Mouse (Mus musculus): ENCODE data around the gene Fam155a. TPM values are rescaled to one million over a fixed set of nuclear protein-coding genes. Genes with fewer than 3 reads are reported as not detected.

The Fam155a gene
- polyA plus RNA-seq, 1 experiment from 2014 or later = 0.16 TPM

- no peak overlapping the region for H3K27ac ChIP-seq
- H3K4me2 ChIP-seq = no peak overlapping the region
- 74% methylated on average over 9 of the region's 9 CpGs for WGBS (ENCODE audit: insufficient replicate concordance)
- H3K27me3 ChIP-seq = no peaks in the 10 kb centered on the region
- no peak overlapping the region for H3K9ac ChIP-seq
- no peak for ATAC-seq (ENCODE audit: low read depth)
- H3K36me3 ChIP-seq = no peaks in the 10 kb centered on the region
- no peaks in the 10 kb centered on the region for H3K9me3 ChIP-seq (replicated peaks)
- H3K4me1 ChIP-seq (replicated peaks) = no peaks in the 10 kb centered on the region
- H3K4me3 ChIP-seq (replicated peaks) = no peak overlapping the region
- no peak for DNase-seq
Measured at GRCm38 (mm10) chr8:9342593-9342992, 428.4 kb downstream of the Fam155a start.

GRCm38 (mm10) chr8:9337905-9338304 is 433.1 kb downstream of the Fam155a start:
- DNase-seq (no peak), ATAC-seq (ENCODE audit: low read depth) (no peak)
- Histone ChIP-seq H3K9ac (no peak overlapping the region), H3K27me3 (no peaks in the 10 kb centered on the region), H3K27ac (no peak overlapping the region), H3K4me1 (replicated peaks) (no peaks in the 10 kb centered on the region), H3K36me3 (no peaks in the 10 kb centered on the region), H3K9me3 (replicated peaks) (no peaks in the 10 kb centered on the region), H3K4me2 (no peak overlapping the region), H3K4me3 (replicated peaks) (no peak overlapping the region)
- WGBS (ENCODE audit: insufficient replicate concordance) = 74% methylated on average over 8 of the region's 8 CpGs

GRCm38 (mm10) chr8:9335933-9336303 is 435.0 kb downstream of the Fam155a start:
- H3K9ac ChIP-seq = no peak overlapping the region
- H3K27me3 ChIP-seq = no peaks in the 10 kb centered on the region
- H3K4me2 ChIP-seq = no peak overlapping the region
- no peaks in the 10 kb centered on the region for H3K9me3 ChIP-seq (replicated peaks)
- ATAC-seq (ENCODE audit: low read depth) (no peak), DNase-seq (no peak)
- 64% methylated on average over 6 of the region's 6 CpGs for WGBS (ENCODE audit: insufficient replicate concordance)
- H3K36me3 ChIP-seq = no peaks in the 10 kb centered on the region
- no peak overlapping the region for H3K27ac ChIP-seq
- H3K4me1 ChIP-seq (replicated peaks) = no peaks in the 10 kb centered on the region
- no peak overlapping the region for H3K4me3 ChIP-seq (replicated peaks)

DNA sequence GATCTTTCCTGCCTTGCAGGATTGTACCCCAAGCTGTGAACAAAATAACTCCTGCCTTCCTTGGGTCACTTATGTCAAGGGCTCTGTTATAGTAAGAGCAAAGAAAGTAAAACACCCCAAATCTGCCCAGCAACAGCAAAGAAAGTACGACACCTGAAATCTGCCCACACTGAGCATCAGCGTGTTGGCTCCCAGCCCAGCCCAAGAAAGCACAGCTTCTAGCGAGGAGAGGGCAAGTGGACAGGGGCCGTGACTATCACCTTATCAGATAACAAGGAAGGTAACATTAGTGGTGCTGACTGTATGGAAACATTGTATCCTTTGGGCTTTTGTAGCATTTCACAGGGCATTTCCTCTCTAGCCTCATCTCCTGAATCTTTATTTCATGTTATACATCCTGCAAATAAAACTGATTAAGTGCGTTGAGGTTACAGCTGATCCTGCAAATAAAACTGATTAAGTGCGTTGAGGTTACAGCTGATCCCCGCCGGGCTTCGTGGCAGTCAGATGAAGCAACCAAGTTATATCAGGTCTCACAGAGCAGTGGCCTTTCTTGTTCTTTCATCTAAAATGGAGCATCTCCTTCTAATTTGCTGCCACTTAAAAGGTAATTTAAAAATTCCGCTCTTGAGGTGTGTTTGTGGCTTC is 435.6 kb downstream of the Fam155a start:
- no peak for DNase-seq
- Histone ChIP-seq H3K4me1 (replicated peaks) (no peaks in the 10 kb centered on the region), H3K4me2 (no peak overlapping the region), H3K9ac (no peak overlapping the region), H3K36me3 (no peaks in the 10 kb centered on the region), H3K9me3 (replicated peaks) (no peaks in the 10 kb centered on the region), H3K27ac (no peak overlapping the region), H3K4me3 (replicated peaks) (no peak overlapping the region), H3K27me3 (no peaks in the 10 kb centered on the region)
- ATAC-seq (ENCODE audit: low read depth) = no peak
- 71% methylated on average over 10 of the region's 10 CpGs for WGBS (ENCODE audit: insufficient replicate concordance)

DNA sequence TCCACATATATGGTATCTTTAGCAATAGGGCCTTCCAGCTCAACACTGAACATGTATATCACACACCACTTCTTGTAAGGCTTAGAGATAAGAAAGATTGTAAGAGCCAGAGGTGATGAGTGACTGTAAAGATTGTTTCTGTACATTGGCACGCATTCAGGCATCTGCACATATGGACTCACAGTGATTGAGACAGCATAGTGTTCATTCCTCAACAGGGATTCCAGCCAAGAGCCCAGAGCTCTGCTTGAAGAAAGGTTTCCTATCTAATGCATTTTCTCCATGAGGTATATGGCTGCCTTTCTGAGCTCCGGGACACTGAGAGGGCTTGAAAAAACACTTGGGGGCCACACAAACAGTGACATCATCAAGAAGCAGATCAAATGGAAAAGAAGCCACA is 438.2 kb downstream of the Fam155a start:
- no peak overlapping the region for H3K4me2 ChIP-seq
- no peak overlapping the region for H3K9ac ChIP-seq
- ATAC-seq (ENCODE audit: low read depth) (no peak), DNase-seq (no peak)
- WGBS (ENCODE audit: insufficient replicate concordance) = 72% methylated on average over 2 of the region's 2 CpGs
- H3K9me3 ChIP-seq (replicated peaks) = no peaks in the 10 kb centered on the region
- no peaks in the 10 kb centered on the region for H3K27me3 ChIP-seq
- H3K4me1 ChIP-seq (replicated peaks) = no peaks in the 10 kb centered on the region
- H3K4me3 ChIP-seq (replicated peaks) = no peak overlapping the region
- no peaks in the 10 kb centered on the region for H3K36me3 ChIP-seq
- H3K27ac ChIP-seq = no peak overlapping the region

DNA sequence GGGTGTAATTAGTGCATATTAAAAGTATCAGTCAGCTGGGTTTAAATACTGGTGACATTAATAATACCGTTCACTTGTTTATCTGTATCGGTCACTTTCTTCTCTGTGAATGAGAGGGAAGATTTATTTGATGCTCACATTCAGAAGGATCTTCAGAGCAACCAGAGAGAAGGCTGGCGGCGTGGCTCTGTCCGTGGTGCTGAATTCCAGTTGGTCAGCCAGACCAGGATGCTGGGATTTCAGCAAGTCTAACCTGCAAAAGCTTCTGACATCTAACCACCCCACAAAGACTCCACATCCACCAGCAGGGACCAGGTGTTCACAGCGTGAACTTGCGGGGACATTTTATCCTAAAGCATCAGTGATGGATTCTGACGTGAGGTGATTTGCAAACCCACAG is 461.5 kb downstream of the Fam155a start:
- Histone ChIP-seq H3K4me1 (replicated peaks) (no peaks in the 10 kb centered on the region), H3K9ac (no peak overlapping the region), H3K9me3 (replicated peaks) (no peaks in the 10 kb centered on the region), H3K4me3 (replicated peaks) (no peak overlapping the region), H3K27ac (no peak overlapping the region), H3K36me3 (no peaks in the 10 kb centered on the region), H3K4me2 (no peak overlapping the region), H3K27me3 (no peaks in the 10 kb centered on the region)
- 27% methylated on average over 8 of the region's 8 CpGs for WGBS (ENCODE audit: insufficient replicate concordance)
- ATAC-seq (ENCODE audit: low read depth) = no peak
- no peak for DNase-seq

- ATAC-seq (ENCODE audit: low read depth) = no peak
- Histone ChIP-seq H3K4me2 (no peak overlapping the region), H3K4me3 (replicated peaks) (no peak overlapping the region), H3K36me3 (no peaks in the 10 kb centered on the region), H3K4me1 (replicated peaks) (no peaks in the 10 kb centered on the region), H3K27me3 (no peaks in the 10 kb centered on the region), H3K9me3 (replicated peaks) (no peaks in the 10 kb centered on the region), H3K9ac (no peak overlapping the region), H3K27ac (no peak overlapping the region)
- 69% methylated on average over 6 of the region's 6 CpGs for WGBS (ENCODE audit: insufficient replicate concordance)
- DNase-seq = no peak
Measured at GRCm38 (mm10) chr8:9303526-9304135, 467.3 kb downstream of the Fam155a start.

GRCm38 (mm10) chr8:9295046-9295445 is 475.9 kb downstream of the Fam155a start:
- Histone ChIP-seq H3K27me3 (no peaks in the 10 kb centered on the region), H3K9me3 (replicated peaks) (no peaks in the 10 kb centered on the region), H3K4me3 (replicated peaks) (no peak overlapping the region), H3K36me3 (no peaks in the 10 kb centered on the region), H3K9ac (no peak overlapping the region), H3K4me2 (no peak overlapping the region), H3K27ac (no peak overlapping the region), H3K4me1 (replicated peaks) (no peaks in the 10 kb centered on the region)
- ATAC-seq (ENCODE audit: low read depth) (no peak), DNase-seq (no peak)
- 65% methylated on average over 2 of the region's 2 CpGs for WGBS (ENCODE audit: insufficient replicate concordance)

DNA sequence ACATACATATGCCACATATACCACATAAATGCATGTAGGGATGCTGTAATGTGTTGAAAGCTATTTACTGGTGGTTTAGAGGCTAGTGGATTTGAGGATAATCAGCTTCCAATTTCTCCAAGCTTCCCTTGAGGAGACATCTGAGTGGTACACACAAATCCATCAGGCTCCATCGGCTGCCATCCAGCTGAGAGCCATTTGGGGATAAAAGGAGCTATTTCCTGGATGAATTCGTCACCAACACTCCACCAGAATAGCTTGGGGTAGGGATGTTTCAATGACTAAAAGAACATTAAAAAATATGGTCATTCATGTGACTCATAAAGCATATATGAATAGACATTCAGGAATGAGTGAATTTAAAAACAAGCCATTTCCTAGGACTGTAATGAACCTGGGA is 478.4 kb downstream of the Fam155a start:
- no peak overlapping the region for H3K27ac ChIP-seq
- WGBS (ENCODE audit: insufficient replicate concordance) = 50% methylated on average over 2 of the region's 2 CpGs
- no peak overlapping the region for H3K4me2 ChIP-seq
- no peak overlapping the region for H3K9ac ChIP-seq
- no peaks in the 10 kb centered on the region for H3K9me3 ChIP-seq (replicated peaks)
- no peak for ATAC-seq (ENCODE audit: low read depth)
- no peaks in the 10 kb centered on the region for H3K27me3 ChIP-seq
- H3K4me3 ChIP-seq (replicated peaks) = no peak overlapping the region
- no peaks in the 10 kb centered on the region for H3K36me3 ChIP-seq
- no peaks in the 10 kb centered on the region for H3K4me1 ChIP-seq (replicated peaks)
- no peak for DNase-seq

DNA sequence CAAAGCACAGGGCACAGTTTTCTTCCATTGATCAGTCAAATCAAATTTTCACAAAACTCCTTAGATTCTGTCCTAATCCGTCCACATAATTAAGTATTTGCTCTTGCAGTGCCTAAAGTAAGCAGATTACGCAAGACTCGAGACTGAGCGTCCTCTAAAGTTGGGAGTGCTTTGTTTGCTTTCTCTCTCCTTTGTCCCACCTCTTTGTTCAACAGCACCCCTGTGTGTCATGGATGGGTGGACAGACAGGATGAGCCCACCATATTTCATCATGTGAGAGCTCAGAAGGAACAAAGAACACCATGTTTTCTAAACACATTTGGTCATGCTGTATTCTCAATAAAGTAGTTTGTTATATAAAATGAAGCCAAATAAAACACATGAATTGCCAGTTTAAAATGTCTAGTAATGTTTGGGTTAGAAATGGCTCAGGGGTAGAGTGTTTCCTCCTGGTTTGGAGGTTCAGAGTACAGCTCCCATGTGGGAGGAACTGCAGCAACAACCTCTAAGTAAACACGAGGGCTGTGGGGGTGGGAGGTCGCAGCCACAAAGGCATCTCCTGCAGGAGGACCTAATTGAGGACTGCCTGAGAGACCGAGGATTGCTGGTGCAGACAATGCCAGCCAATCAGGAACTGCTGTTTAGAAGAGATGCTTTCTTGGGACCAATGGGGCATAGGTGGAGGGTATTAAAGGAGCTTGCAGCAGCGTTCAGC is 482.8 kb downstream of the Fam155a start:
- WGBS (ENCODE audit: insufficient replicate concordance) = 42% methylated on average over 8 of the region's 8 CpGs
- Histone ChIP-seq H3K4me2 (no peak overlapping the region), H3K9me3 (replicated peaks) (no peaks in the 10 kb centered on the region), H3K36me3 (no peaks in the 10 kb centered on the region), H3K27me3 (no peaks in the 10 kb centered on the region), H3K4me3 (replicated peaks) (no peak overlapping the region), H3K27ac (no peak overlapping the region), H3K9ac (no peak overlapping the region), H3K4me1 (replicated peaks) (no peaks in the 10 kb centered on the region)
- ATAC-seq (ENCODE audit: low read depth) (peak; percentile 50; the same call in 1 of the 2 replicates), DNase-seq (no peak)

DNA sequence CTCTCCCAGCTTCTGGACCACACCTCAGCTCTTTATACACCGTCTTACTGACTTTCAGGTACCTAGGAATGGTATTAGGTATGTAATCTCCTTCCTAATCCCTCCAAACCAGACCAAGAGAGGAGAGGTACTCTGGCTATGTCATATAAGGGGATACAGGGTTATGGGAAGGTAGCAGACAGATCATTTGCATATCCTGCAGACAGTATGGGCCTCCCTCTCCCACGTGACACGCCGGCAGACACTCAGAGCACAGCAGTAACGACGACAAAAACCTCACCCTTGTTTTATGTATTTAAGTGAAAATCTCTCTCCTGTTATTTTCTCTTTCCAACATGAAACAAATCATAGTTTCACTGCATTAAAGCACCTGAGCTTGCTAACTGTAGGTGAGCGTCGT is 496.8 kb downstream of the Fam155a start:
- Histone ChIP-seq H3K4me1 (replicated peaks) (no peaks in the 10 kb centered on the region), H3K4me3 (replicated peaks) (no peak overlapping the region), H3K27me3 (no peaks in the 10 kb centered on the region), H3K36me3 (no peaks in the 10 kb centered on the region), H3K27ac (no peak overlapping the region), H3K9me3 (replicated peaks) (no peaks in the 10 kb centered on the region), H3K9ac (no peak overlapping the region), H3K4me2 (no peak overlapping the region)
- no peak for ATAC-seq (ENCODE audit: low read depth)
- WGBS (ENCODE audit: insufficient replicate concordance) = 65% methylated on average over 8 of the region's 8 CpGs
- DNase-seq = no peak

GRCm38 (mm10) chr8:9264378-9264777 is 506.6 kb downstream of the Fam155a start:
- no peak overlapping the region for H3K9ac ChIP-seq
- no peaks in the 10 kb centered on the region for H3K9me3 ChIP-seq (replicated peaks)
- no peak overlapping the region for H3K27ac ChIP-seq
- H3K4me2 ChIP-seq = no peak overlapping the region
- ATAC-seq (ENCODE audit: low read depth) (no peak), DNase-seq (no peak)
- H3K4me1 ChIP-seq (replicated peaks) = no peaks in the 10 kb centered on the region
- WGBS (ENCODE audit: insufficient replicate concordance) = 66% methylated on average over 8 of the region's 8 CpGs
- H3K36me3 ChIP-seq = no peaks in the 10 kb centered on the region
- no peak overlapping the region for H3K4me3 ChIP-seq (replicated peaks)
- no peaks in the 10 kb centered on the region for H3K27me3 ChIP-seq

Measured in liver, embryonic 13.5 days (tissue).